Mouse (Mus musculus): ENCODE measurements around the gene Chrnb1. TPM values are rescaled to one million over a fixed set of nuclear protein-coding genes. Genes with fewer than 3 reads are reported as not detected.

Chrnb1 gene
- polyA plus RNA-seq (2014; fragmentation: Nextera tagmentation; extraction: Ambion mirVana) = 1.3 and 1.4 TPM in 2 replicates

- peak within 1 kb of the TSS; percentile 48 for H3K4me3 ChIP-seq (ENCODE audit: low read depth, low read length)
- H3K9ac ChIP-seq (ENCODE audit: low read depth, low read length) = peak within 1 kb of the TSS; percentile 44
- WGBS = 1% methylated on average over 52 of the region's 52 CpGs
- no peak within 1 kb of the TSS for H3K27ac ChIP-seq (ENCODE audit: low read depth, low read length)
- H3K4me1 ChIP-seq (replicated peaks; ENCODE audit: control insufficient read depth, insufficient read depth, low read length) = peaks cover 8% of the 10 kb centered on the region; the same call in 1 of the 2 replicates
- peak; percentile 99 for ATAC-seq (replicated peaks; ENCODE audit: low FRiP score)
- no peaks in the 10 kb centered on the region for H3K9me3 ChIP-seq (ENCODE audit: control insufficient read depth, low read length)
- peak; percentile 89 for DNase-seq (ENCODE audit: low spot score)
- peak within 1 kb of the TSS; percentile 89 for H3K4me2 ChIP-seq
- H3K36me3 ChIP-seq (ENCODE audit: control insufficient read depth, insufficient read depth, low read length) = no peaks in the 10 kb centered on the region
- H3K27me3 ChIP-seq (replicated peaks; ENCODE audit: control insufficient read depth, insufficient read depth, low read length) = peaks cover 35% of the 10 kb centered on the region
Measured at GRCm38 (mm10) chr11:69795168-69795982, at the start of gene Chrnb1. Gene Chrnb1 (minus strand): TSS chr11:69795943.

- H3K27ac ChIP-seq (ENCODE audit: low read depth, low read length) = peak overlapping the region; percentile 78
- DNase-seq (ENCODE audit: low spot score) (no peak), ATAC-seq (replicated peaks; ENCODE audit: low FRiP score) (peak; percentile 3; the same call in 1 of the 2 replicates)
- H3K9me3 ChIP-seq (ENCODE audit: control insufficient read depth, low read length) = no peaks in the 10 kb centered on the region
- H3K4me3 ChIP-seq (ENCODE audit: low read depth, low read length) = peak overlapping the region; percentile 76
- peak overlapping the region; percentile 80 for H3K9ac ChIP-seq (ENCODE audit: low read depth, low read length)
- 0% methylated on average over 7 of the region's 7 CpGs for WGBS
- peaks cover 41% of the 10 kb centered on the region for H3K4me1 ChIP-seq (replicated peaks; ENCODE audit: control insufficient read depth, insufficient read depth, low read length)
- peak overlapping the region; percentile 96 for H3K4me2 ChIP-seq
- H3K27me3 ChIP-seq (replicated peaks; ENCODE audit: control insufficient read depth, insufficient read depth, low read length) = peaks cover 33% of the 10 kb centered on the region
- no peaks in the 10 kb centered on the region; the same call in 1 of the 2 replicates for H3K36me3 ChIP-seq (ENCODE audit: control insufficient read depth, insufficient read depth, low read length)
Measured at GRCm38 (mm10) chr11:69838714-69839104, 43.0 kb upstream of the Chrnb1 start.

GRCm38 (mm10) chr11:69837952-69838713 is 42.4 kb upstream of the Chrnb1 start, which contains the start of gene Tmem256:
Gene Tmem256 (plus strand): TSS chr11:69838514.
- H3K4me2 ChIP-seq = peak within 1 kb of the TSS; percentile 96
- ATAC-seq (replicated peaks; ENCODE audit: low FRiP score) (peak; percentile 89), DNase-seq (ENCODE audit: low spot score) (peak; percentile 95)
- H3K4me1 ChIP-seq (replicated peaks; ENCODE audit: control insufficient read depth, insufficient read depth, low read length) = peaks cover 43% of the 10 kb centered on the region
- H3K9me3 ChIP-seq (ENCODE audit: control insufficient read depth, low read length) = no peaks in the 10 kb centered on the region
- H3K36me3 ChIP-seq (ENCODE audit: control insufficient read depth, insufficient read depth, low read length) = no peaks in the 10 kb centered on the region; the same call in 1 of the 2 replicates
- WGBS = under 1% methylated on average over 34 of the region's 34 CpGs
- peak within 1 kb of the TSS; percentile 76 for H3K4me3 ChIP-seq (ENCODE audit: low read depth, low read length)
- H3K27me3 ChIP-seq (replicated peaks; ENCODE audit: control insufficient read depth, insufficient read depth, low read length) = peaks cover 39% of the 10 kb centered on the region
- H3K27ac ChIP-seq (ENCODE audit: low read depth, low read length) = peak within 1 kb of the TSS; percentile 78
- peak within 1 kb of the TSS; percentile 80 for H3K9ac ChIP-seq (ENCODE audit: low read depth, low read length)

- ATAC-seq (replicated peaks; ENCODE audit: low FRiP score) (peak; percentile 55), DNase-seq (ENCODE audit: low spot score) (no peak)
- Histone ChIP-seq H3K4me3 (ENCODE audit: low read depth, low read length) (peak within 1 kb of the TSS; percentile 76), H3K9ac (ENCODE audit: low read depth, low read length) (peak within 1 kb of the TSS; percentile 80), H3K36me3 (ENCODE audit: control insufficient read depth, insufficient read depth, low read length) (no peaks in the 10 kb centered on the region; the same call in 1 of the 2 replicates), H3K4me2 (peak within 1 kb of the TSS; percentile 96), H3K27me3 (replicated peaks; ENCODE audit: control insufficient read depth, insufficient read depth, low read length) (peaks cover 40% of the 10 kb centered on the region), H3K4me1 (replicated peaks; ENCODE audit: control insufficient read depth, insufficient read depth, low read length) (peaks cover 41% of the 10 kb centered on the region), H3K27ac (ENCODE audit: low read depth, low read length) (peak within 1 kb of the TSS; percentile 78), H3K9me3 (ENCODE audit: control insufficient read depth, low read length) (no peaks in the 10 kb centered on the region)
- 0% methylated on average over 32 of the region's 32 CpGs for WGBS
Measured at GRCm38 (mm10) chr11:69837604-69837951, 41.8 kb upstream of the Chrnb1 start, which contains the start of gene Nlgn2. Gene Nlgn2 (minus strand): TSS chr11:69837784.

GRCm38 (mm10) chr11:69836703-69837576 is 41.2 kb upstream of the Chrnb1 start:
- peaks cover 40% of the 10 kb centered on the region for H3K27me3 ChIP-seq (replicated peaks; ENCODE audit: control insufficient read depth, insufficient read depth, low read length)
- H3K9me3 ChIP-seq (ENCODE audit: control insufficient read depth, low read length) = no peaks in the 10 kb centered on the region
- H3K27ac ChIP-seq (ENCODE audit: low read depth, low read length) = peak overlapping the region; percentile 62
- peak overlapping the region; percentile 96 for H3K4me2 ChIP-seq
- 3% methylated on average over 49 of the region's 52 CpGs for WGBS
- peak; percentile 63 for DNase-seq (ENCODE audit: low spot score)
- H3K36me3 ChIP-seq (ENCODE audit: control insufficient read depth, insufficient read depth, low read length) = no peaks in the 10 kb centered on the region; the same call in 1 of the 2 replicates
- peaks cover 40% of the 10 kb centered on the region for H3K4me1 ChIP-seq (replicated peaks; ENCODE audit: control insufficient read depth, insufficient read depth, low read length)
- peak overlapping the region; percentile 61 for H3K9ac ChIP-seq (ENCODE audit: low read depth, low read length)
- H3K4me3 ChIP-seq (ENCODE audit: low read depth, low read length) = peak overlapping the region; percentile 76
- ATAC-seq (replicated peaks; ENCODE audit: low FRiP score) = no peak

GRCm38 (mm10) chr11:69835966-69836335 is 40.2 kb upstream of the Chrnb1 start:
- no peaks in the 10 kb centered on the region; the same call in 1 of the 2 replicates for H3K36me3 ChIP-seq (ENCODE audit: control insufficient read depth, insufficient read depth, low read length)
- peak overlapping the region; percentile 96 for H3K4me2 ChIP-seq
- H3K9me3 ChIP-seq (ENCODE audit: control insufficient read depth, low read length) = no peaks in the 10 kb centered on the region
- peaks cover 40% of the 10 kb centered on the region for H3K4me1 ChIP-seq (replicated peaks; ENCODE audit: control insufficient read depth, insufficient read depth, low read length)
- ATAC-seq (replicated peaks; ENCODE audit: low FRiP score) = no peak
- H3K4me3 ChIP-seq (ENCODE audit: low read depth, low read length) = peak overlapping the region; percentile 76
- H3K9ac ChIP-seq (ENCODE audit: low read depth, low read length) = no peak overlapping the region
- no peak overlapping the region for H3K27ac ChIP-seq (ENCODE audit: low read depth, low read length)
- DNase-seq (ENCODE audit: low spot score) = no peak
- peaks cover 40% of the 10 kb centered on the region for H3K27me3 ChIP-seq (replicated peaks; ENCODE audit: control insufficient read depth, insufficient read depth, low read length)
- 9% methylated on average over 4 of the region's 4 CpGs for WGBS

- DNase-seq (ENCODE audit: low spot score) (no peak), ATAC-seq (replicated peaks; ENCODE audit: low FRiP score) (no peak)
- peaks cover 40% of the 10 kb centered on the region for H3K27me3 ChIP-seq (replicated peaks; ENCODE audit: control insufficient read depth, insufficient read depth, low read length)
- H3K9me3 ChIP-seq (ENCODE audit: control insufficient read depth, low read length) = no peaks in the 10 kb centered on the region
- H3K4me1 ChIP-seq (replicated peaks; ENCODE audit: control insufficient read depth, insufficient read depth, low read length) = peaks cover 40% of the 10 kb centered on the region
- peak overlapping the region; percentile 53; the same call in 1 of the 2 replicates for H3K4me3 ChIP-seq (ENCODE audit: low read depth, low read length)
- 16% methylated on average over 9 of the region's 9 CpGs for WGBS
- H3K27ac ChIP-seq (ENCODE audit: low read depth, low read length) = no peak overlapping the region
- H3K9ac ChIP-seq (ENCODE audit: low read depth, low read length) = no peak overlapping the region
- peak overlapping the region; percentile 96 for H3K4me2 ChIP-seq
- H3K36me3 ChIP-seq (ENCODE audit: control insufficient read depth, insufficient read depth, low read length) = no peaks in the 10 kb centered on the region; the same call in 1 of the 2 replicates
Measured at GRCm38 (mm10) chr11:69835326-69835965, 39.7 kb upstream of the Chrnb1 start.
